ENCODE assay signal across 11 mouse cellular contexts in the genomic region with DNA sequence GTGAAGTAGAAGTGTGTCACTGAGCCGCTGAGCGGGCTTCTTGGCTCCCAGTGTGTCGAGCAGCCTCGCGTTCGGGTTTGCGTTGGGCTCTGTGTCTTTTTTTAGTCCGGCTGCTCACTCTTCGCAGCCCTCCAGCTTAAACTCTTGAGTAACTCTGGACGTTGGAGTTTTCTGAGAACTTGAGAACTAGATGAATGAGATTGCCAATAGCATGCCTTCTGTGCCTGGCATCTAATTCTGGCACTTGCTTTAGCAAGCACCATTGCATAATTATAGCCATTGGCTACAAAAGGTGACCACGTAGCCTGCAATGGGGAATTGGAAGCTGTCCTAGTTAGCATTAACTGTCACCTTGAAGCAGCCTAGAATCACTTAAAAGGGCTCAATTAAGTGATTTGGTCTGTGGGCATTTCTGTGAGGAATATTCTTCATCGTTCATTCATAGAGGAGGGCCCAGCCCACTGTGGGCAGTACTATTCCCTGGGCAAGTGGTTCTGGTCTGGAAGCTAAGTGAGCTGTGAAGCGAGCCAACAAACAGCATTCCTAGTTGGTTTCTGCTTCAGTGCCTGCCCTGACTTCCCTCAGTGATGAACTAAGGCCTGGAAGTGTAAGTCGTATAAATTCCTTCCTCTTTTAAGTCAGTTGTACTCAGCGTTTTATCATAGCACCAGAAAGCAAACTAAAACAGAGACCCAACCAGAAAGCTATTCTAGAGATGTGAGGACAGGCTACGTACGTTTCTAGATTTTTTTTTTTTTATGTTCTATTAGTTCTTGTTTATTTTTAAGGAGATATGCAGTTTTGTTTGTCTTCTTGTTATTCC.
DNase-seq lines count a peak whose midpoint lies in the region; ATAC-seq and TF ChIP-seq lines count a peak whose summit lies in the region.
"Had no signal": no experiment of that assay in that cellular context is flagged by ENCODE, and none has a peak within 500 bp of the region (broad histone marks: within the 10 kb centered on the region; RNA-seq: fewer than 3 reads in every experiment).

No protein-coding gene starts in this region.

- no peak for ATAC-seq in kidney, embryonic 16.5 days (ENCODE audit: low FRiP score, low TSS enrichment)
- peak; percentile 63 for ATAC-seq in megakaryocyte, adult 5-6 weeks (ENCODE audit: poor library complexity, severe bottlenecking)
- ATAC-seq in cerebellum, adult (ENCODE audit: insufficient number of reproducible peaks, low FRiP score, low TSS enrichment), result no peak

- peak; percentile 76 for DNase-seq in kidney, adult 2 months
- peak; percentile 83 for DNase-seq in brain, adult 2 months (ENCODE audit: low read depth, low spot score)
- DNase-seq in heart, adult 9 months (ENCODE audit: low spot score in 2 of 2), result peak; percentile 35 to 42
- DNase-seq in lung, postnatal 36 days, result no peak
- DNase-seq in layer of hippocampus, postnatal 25 days (ENCODE audit: extremely low spot score in 1 of 2, low spot score in 1 of 2), result no peak
- DNase-seq: midbrain, embryonic 14.5 days; retina, postnatal 1 day had no signal

- no peak for TF ChIP-seq POLR2A in kidney, adult 2 months (IDR thresholded peaks at IDR 0.05; ENCODE audit: low read depth, low read length)

- peaks cover 18% of the 10 kb centered on the region; the same call in 1 of the 2 replicates for H3K4me1 ChIP-seq in kidney, adult 2 months (ENCODE audit: control insufficient read depth, insufficient read depth, low read length)
- peaks cover 31% of the 10 kb centered on the region for H3K4me1 ChIP-seq in kidney, embryonic 16.5 days (ENCODE audit: insufficient read depth, low read length)

- no peaks in the 10 kb centered on the region for H3K27me3 ChIP-seq in kidney, adult 2 months (replicated peaks; ENCODE audit: control insufficient read depth, insufficient read depth, low read length)
- no peaks in the 10 kb centered on the region for H3K27me3 ChIP-seq in kidney, embryonic 16.5 days (ENCODE audit: insufficient read depth, low read length)

- no peak for TF ChIP-seq CTCF in kidney, adult 2 months (conservative IDR thresholded peaks at IDR 0.05; ENCODE audit: insufficient read depth, insufficient read length, low read depth, low read length)

- H3K9ac ChIP-seq in kidney, embryonic 16.5 days (replicated peaks; ENCODE audit: low read length), result no peak overlapping the region

- H3K4me3 ChIP-seq in kidney, adult 2 months (ENCODE audit: insufficient read depth, low read depth, low read length), result no peak overlapping the region
- no peak overlapping the region for H3K4me3 ChIP-seq in kidney, embryonic 16.5 days (ENCODE audit: low read length)
- H3K4me3 ChIP-seq: forebrain, embryonic 10.5 days had no signal

- H3K27ac ChIP-seq in kidney, adult 2 months (ENCODE audit: insufficient read depth, low read depth, low read length), result peak overlapping the region; percentile 65; the same call in 1 of the 2 replicates
- no peak overlapping the region for H3K27ac ChIP-seq in kidney, embryonic 16.5 days (ENCODE audit: low read length)
- H3K27ac ChIP-seq: forebrain, embryonic 10.5 days had no signal

- H3K9me3 ChIP-seq in kidney, embryonic 16.5 days (ENCODE audit: low read length), result no peaks in the 10 kb centered on the region
- H3K9me3 ChIP-seq: forebrain, embryonic 10.5 days had no signal

- H3K36me3 ChIP-seq in kidney, adult 2 months (ENCODE audit: control insufficient read depth, insufficient read depth, low read length), result no peaks in the 10 kb centered on the region
- 0 out of 2 replicates have a peak, but pooled peaks cover 3% of the 10 kb centered on the region for H3K36me3 ChIP-seq in kidney, embryonic 16.5 days (ENCODE audit: insufficient read depth, low read length)

- no peak overlapping the region for H3K4me2 ChIP-seq in kidney, embryonic 16.5 days (replicated peaks; ENCODE audit: low read depth, low read length)

- 66% methylated on average over 17 of the region's 17 CpGs for WGBS in kidney, adult 2 months
- 86% methylated on average over 17 of the region's 17 CpGs for WGBS in kidney, embryonic 16.5 days

Comparison
In these comparisons a context has a peak if more than half of its experiments do, and no peak if none do; other contexts are left out.
1. DNase-seq: peak in kidney, adult 2 months (single experiment), brain, adult 2 months (single experiment) and heart, adult 9 months (2 of 2); none in lung, postnatal 36 days (single experiment) and layer of hippocampus, postnatal 25 days (0 of 2).